Mouse (Mus musculus) spleen, adult 2 months (tissue): ENCODE measurements around the gene Wscd2.

ENCODE experiments used
- CTCF ChIP-seq: fragments of 200-500 bp; IDR thresholded peaks from 2 replicates; pipeline ENCODE4 v1.5.1; 2011; ENCODE audit warnings: mild to moderate bottlenecking, inconsistent platforms; ENCODE audit not compliant: insufficient read depth, insufficient read length, insufficient replicate concordance; ENCODE audit errors: extremely low read depth
- POLR2A ChIP-seq: fragments of 200-500 bp; IDR thresholded peaks from 2 replicates; pipeline ENCODE4 v1.6.1; 2011; ENCODE audit warnings: low read depth, low read length, inconsistent platforms

DNA sequence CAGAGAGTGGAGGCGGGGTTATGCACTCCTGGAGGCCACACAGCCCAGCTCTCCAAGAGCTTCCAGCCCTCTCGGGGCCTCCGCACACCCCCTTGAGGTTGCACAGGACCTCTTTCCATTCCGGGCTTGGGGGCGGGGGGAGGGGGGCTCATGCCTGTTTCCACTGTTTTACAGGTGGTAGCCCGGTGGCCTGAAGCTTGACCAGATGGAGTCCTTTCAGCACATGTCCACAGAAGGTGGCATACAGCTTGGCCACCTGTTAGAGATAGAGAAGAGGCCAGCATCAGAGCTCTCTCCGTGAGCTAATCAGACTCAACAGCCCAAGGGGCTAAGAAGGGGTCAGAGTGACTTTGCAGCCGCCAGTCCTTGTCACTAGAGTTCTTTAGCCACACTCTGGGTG lies 60.1 kb downstream of the Wscd2 start:
- TF ChIP-seq CTCF (no peak), POLR2A (no peak)
